Mouse (Mus musculus) testis, adult 2 months (tissue): ENCODE measurements around the gene N6amt1. TPM values are rescaled to one million over a fixed set of nuclear protein-coding genes. Genes with fewer than 3 reads are reported as not detected.

Source experiments
- H3K27ac ChIP-seq: fragments of 200-500 bp; 2 replicates; pipeline ENCODE4 v1.5.1; 2012; ENCODE audit warnings: low read depth, low read length; ENCODE audit not compliant: control insufficient read depth, insufficient read depth
- H3K27me3 ChIP-seq: fragments of 200-500 bp; 2 replicates; pipeline ENCODE4 v1.6.1; 2012; ENCODE audit warnings: mild to moderate bottlenecking, low read length, moderate library complexity; ENCODE audit not compliant: control insufficient read depth, insufficient read depth
- H3K36me3 ChIP-seq: fragments of 200-500 bp; 2 replicates; pipeline ENCODE4 v1.6.1; 2012; ENCODE audit warnings: mild to moderate bottlenecking, low read length; ENCODE audit not compliant: control insufficient read depth, insufficient read depth
- H3K4me1 ChIP-seq: fragments of 200-500 bp; 2 replicates; pipeline ENCODE4 v1.6.1; 2012; ENCODE audit warnings: low read length; ENCODE audit not compliant: control insufficient read depth, insufficient read depth
- H3K4me3 ChIP-seq: fragments of 200-500 bp; 2 replicates; pipeline ENCODE4 v1.5.1; 2012; ENCODE audit warnings: low read depth, mild to moderate bottlenecking, low read length, moderate library complexity, mixed read lengths; ENCODE audit not compliant: control insufficient read depth
- CTCF ChIP-seq: fragments of 200-500 bp; IDR thresholded peaks from 2 replicates; pipeline ENCODE4 v1.5.1; 2012; ENCODE audit warnings: low read depth, mild to moderate bottlenecking, inconsistent platforms, low read length, moderate library complexity; ENCODE audit not compliant: control insufficient read depth, insufficient read depth, insufficient replicate concordance
- POLR2A ChIP-seq: fragments of 200-500 bp; IDR thresholded peaks from 2 replicates; pipeline ENCODE4 v1.6.1; 2012; ENCODE audit warnings: low read depth, mild to moderate bottlenecking, inconsistent platforms, low read length, moderate library complexity; ENCODE audit not compliant: control insufficient read depth
- polyA plus RNA-seq: library from polyadenylated mRNA; depleted of rRNA; stranded (reverse); fragments of >200 nt; gene quantifications from 2 replicates; pipeline ENCODE4 v1.2.3, GENCODE M21; 2012

Gene N6amt1
- polyA plus RNA-seq, 1 experiment = 3.6 TPM

DNA sequence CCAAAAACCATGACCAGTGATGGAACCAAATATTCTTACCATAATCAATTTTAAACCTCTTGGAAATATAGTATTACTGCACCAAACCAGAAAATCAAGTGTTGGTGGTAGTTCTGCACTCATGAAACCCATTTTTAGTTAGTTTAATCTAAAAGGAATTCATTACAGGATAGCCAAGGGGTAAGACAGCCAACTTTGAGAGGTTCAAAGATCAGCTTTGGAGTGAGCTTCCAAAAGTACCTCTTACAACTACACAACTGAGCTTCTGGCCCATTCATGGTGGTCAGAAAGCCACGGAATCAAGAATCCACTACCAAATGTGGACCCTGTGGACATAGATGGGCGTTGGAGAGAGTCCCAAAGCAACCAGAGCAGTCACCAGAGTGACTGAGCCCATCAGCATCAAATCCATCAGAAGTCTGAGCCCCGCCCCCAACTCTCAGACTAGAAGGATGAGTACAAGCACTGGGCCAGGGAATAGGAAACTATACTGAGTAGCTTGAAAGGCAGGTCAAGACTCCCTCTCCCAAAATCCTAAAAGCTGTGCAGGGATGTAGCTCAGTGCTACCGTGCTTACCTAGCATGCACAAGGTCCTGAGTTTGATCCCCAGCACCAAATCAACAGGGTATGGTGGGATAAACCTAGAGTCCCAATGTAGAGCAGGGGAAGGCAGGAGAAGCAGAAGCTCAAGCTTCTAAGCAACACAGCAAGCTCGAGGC, 2.4 kb upstream of the N6amt1 start:
- Histone ChIP-seq H3K4me1 (peaks cover 3% of the 10 kb centered on the region; the same call in 1 of the 2 replicates), H3K4me3 (no peak overlapping the region), H3K27ac (no peak overlapping the region), H3K27me3 (no peaks in the 10 kb centered on the region), H3K36me3 (no peaks in the 10 kb centered on the region)
- TF ChIP-seq CTCF (no peak), POLR2A (no peak)

DNA sequence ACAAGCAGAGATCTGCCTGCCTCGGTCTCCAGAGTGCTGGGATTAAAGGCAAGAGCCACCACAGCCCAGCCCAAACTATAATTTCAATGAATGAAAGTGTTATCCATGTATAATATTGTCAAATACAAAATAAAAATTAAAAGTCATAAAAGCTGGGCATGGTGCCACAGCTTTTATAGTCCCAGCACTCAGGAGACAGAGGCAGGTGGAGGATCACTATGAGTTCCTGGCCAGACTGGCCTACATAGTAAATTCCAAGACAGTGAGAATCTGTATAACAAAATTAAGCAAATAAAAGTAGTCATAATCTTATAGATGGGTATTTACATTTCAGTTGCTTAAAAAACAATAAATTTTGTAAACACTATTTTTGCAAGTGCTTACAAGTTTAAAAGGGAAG, 380 bp upstream of the N6amt1 start:
- no peaks in the 10 kb centered on the region for H3K27me3 ChIP-seq
- TF ChIP-seq CTCF (no peak), POLR2A (no peak)
- no peak overlapping the region; the same call in 1 of the 2 replicates for H3K27ac ChIP-seq
- H3K4me1 ChIP-seq = peaks cover 3% of the 10 kb centered on the region; the same call in 1 of the 2 replicates
- H3K36me3 ChIP-seq = no peaks in the 10 kb centered on the region; the same call in none of the 2 replicates
- H3K4me3 ChIP-seq = peak overlapping the region; percentile 25

DNA sequence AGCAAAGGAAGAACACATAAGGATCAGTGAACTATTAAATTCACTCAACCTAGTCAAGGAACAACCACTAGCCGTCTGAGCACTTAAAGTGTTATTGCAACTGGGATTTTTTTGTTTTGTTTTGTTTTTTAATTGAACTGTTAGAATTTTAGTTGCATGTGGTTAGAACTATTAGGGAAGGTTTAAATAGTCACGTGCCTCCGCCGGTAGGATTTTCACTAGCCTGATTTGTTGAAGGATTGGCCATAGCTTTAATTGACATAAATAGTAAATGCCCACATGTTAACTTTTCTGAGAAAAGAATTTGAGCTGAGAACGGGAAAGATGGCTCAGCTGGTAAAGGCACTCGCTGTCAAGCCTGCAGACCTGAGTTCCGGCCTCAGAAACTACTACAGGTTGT, 763 bp downstream of the N6amt1 start:
- H3K36me3 ChIP-seq = no peaks in the 10 kb centered on the region; the same call in none of the 2 replicates
- H3K27ac ChIP-seq = no peak overlapping the region
- peaks cover 3% of the 10 kb centered on the region; the same call in 1 of the 2 replicates for H3K4me1 ChIP-seq
- H3K27me3 ChIP-seq = no peaks in the 10 kb centered on the region
- TF ChIP-seq POLR2A (no peak), CTCF (no peak)
- H3K4me3 ChIP-seq = no peak overlapping the region

GRCm38 (mm10) chr16:87360096-87360495, 6.1 kb downstream of the N6amt1 start:
- H3K27me3 ChIP-seq = no peaks in the 10 kb centered on the region
- no peak overlapping the region for H3K27ac ChIP-seq
- H3K4me1 ChIP-seq = no peaks in the 10 kb centered on the region
- TF ChIP-seq CTCF (no peak), POLR2A (no peak)
- H3K4me3 ChIP-seq = no peak overlapping the region
- no peaks in the 10 kb centered on the region; the same call in none of the 2 replicates for H3K36me3 ChIP-seq

GRCm38 (mm10) chr16:87364231-87364630, 10.2 kb downstream of the N6amt1 start:
- no peak overlapping the region for H3K27ac ChIP-seq
- TF ChIP-seq POLR2A (no peak), CTCF (no peak)
- H3K4me1 ChIP-seq = no peaks in the 10 kb centered on the region
- H3K36me3 ChIP-seq = no peaks in the 10 kb centered on the region; the same call in 1 of the 2 replicates
- H3K27me3 ChIP-seq = no peaks in the 10 kb centered on the region
- H3K4me3 ChIP-seq = no peak overlapping the region

DNA sequence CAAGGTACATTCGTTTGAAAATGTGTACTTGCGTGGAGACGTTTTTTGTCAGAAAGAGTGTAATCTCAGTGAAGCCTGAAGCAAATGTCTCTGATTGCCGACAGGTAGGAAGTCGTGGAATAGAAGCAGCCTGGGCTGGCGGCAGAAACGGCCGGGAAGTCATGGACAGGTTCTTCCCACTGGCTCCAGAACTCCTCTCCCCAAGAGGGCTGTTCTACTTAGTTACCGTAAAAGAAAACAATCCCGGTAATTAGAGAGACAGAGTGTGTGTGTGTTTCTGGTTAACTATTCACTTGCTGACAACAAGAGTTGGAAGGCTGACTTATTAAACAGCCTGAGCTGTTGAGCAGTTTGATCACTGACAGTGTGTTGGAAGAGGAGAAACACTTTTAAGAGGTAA, 12.1 kb downstream of the N6amt1 start:
- no peak overlapping the region for H3K27ac ChIP-seq
- H3K4me3 ChIP-seq = no peak overlapping the region
- no peaks in the 10 kb centered on the region for H3K27me3 ChIP-seq
- H3K4me1 ChIP-seq = no peaks in the 10 kb centered on the region
- TF ChIP-seq POLR2A (no peak), CTCF (no peak)
- H3K36me3 ChIP-seq = no peaks in the 10 kb centered on the region; the same call in 1 of the 2 replicates

DNA sequence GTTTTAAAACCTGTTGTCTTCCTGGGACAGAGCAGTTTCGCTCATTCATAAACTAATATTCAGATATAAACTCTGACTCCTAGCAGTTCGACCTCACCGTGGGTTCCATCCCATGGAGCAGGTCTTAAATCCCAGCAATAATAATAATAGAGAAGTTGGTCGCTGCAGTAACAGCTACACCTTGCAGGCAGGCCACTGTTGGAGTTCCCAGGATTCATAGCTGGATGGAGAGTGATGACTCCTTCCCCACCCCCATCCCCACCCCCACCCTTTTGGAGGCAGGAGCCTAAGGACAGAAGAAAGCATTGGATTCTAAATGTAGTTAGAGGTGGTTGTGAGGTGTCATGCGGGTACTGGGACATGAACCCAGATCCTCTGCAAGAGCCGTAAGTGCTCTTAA, 12.5 kb downstream of the N6amt1 start:
- Histone ChIP-seq H3K36me3 (no peaks in the 10 kb centered on the region; the same call in 1 of the 2 replicates), H3K4me1 (no peaks in the 10 kb centered on the region), H3K27me3 (no peaks in the 10 kb centered on the region), H3K27ac (no peak overlapping the region), H3K4me3 (no peak overlapping the region)
- TF ChIP-seq CTCF = no peak
- TF ChIP-seq POLR2A = no peak

DNA sequence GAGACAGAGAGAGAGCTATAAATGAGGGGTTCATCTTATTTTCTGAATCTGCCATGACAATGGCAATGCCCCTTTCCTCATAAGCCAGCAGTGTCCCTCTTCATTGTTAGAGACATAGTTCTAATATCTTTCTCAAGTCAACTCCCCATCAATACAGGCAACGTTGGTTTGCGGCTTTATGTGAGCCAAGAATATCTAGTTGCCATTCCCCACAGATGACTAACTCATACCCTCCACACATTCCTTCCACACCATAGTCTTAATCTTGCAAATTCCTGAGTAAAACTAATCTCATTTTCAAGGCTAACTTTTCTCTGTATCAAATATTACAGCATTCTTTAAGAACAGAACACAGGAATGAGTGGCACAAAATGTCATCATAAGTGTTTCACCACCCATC, 29.0 kb downstream of the N6amt1 start:
- H3K4me3 ChIP-seq = no peak overlapping the region
- TF ChIP-seq POLR2A (no peak), CTCF (no peak)
- peaks cover 3% of the 10 kb centered on the region; the same call in 1 of the 2 replicates for H3K36me3 ChIP-seq
- no peaks in the 10 kb centered on the region for H3K27me3 ChIP-seq
- no peak overlapping the region for H3K27ac ChIP-seq
- no peaks in the 10 kb centered on the region for H3K4me1 ChIP-seq
